Mouse (Mus musculus): ENCODE data around the gene Nav2. TPM values are rescaled to one million over a fixed set of nuclear protein-coding genes. Genes with fewer than 3 reads are reported as not detected.

Gene Nav2
- total RNA-seq, 4 experiments from 2014 or later, result 31.3 to 55.8 (median 41.0) TPM

Other genes with a start within 250 kb of the Nav2 start
- 10 to 100 TPM; 11.2 to 13.8 (median 12.7) TPM for gene Zdhhc13, start 119.7 kb upstream of the Nav2 start, total RNA-seq (2022)
- gene Csrp3, start 60.7 kb upstream of the Nav2 start, total RNA-seq (2022), result 1,000 to 10,000 TPM; 2,121 to 2,549 (median 2,255) TPM
- gene E2f8, start 27.1 kb upstream of the Nav2 start, total RNA-seq (2022), result 1 to 10 TPM in 3 of 4 experiments, under 1 TPM in 1; 0.87 to 2.1 (median 1.2) TPM